In genomic region chr7:145239145-145239544, GRCm38 (mm10) we compare ENCODE assay signal across 13 mouse cellular contexts. TPM values are rescaled to one million over a fixed set of nuclear protein-coding genes. Genes with fewer than 3 reads are reported as not detected.
DNase-seq lines count a peak whose midpoint lies in the region; ATAC-seq and TF ChIP-seq lines count a peak whose summit lies in the region.
"Had no signal": no experiment of that assay in that cellular context is flagged by ENCODE, and none has a peak within 500 bp of the region (broad histone marks: within the 10 kb centered on the region; RNA-seq: fewer than 3 reads in every experiment).

No protein-coding gene starts in this region.

- peak; percentile 36 for DNase-seq in cerebellum, adult 11 months
- DNase-seq in gonadal fat pad, adult 2 months (ENCODE audit: low read depth): peak; percentile 76
- no peak for DNase-seq in limb, embryonic 14.5 days (ENCODE audit: low spot score)
- DNase-seq in forebrain, postnatal 0 days: no peak
- DNase-seq in left cerebral cortex, adult 9 months (ENCODE audit: low spot score in 2 of 2): no peak
- DNase-seq: gastrocnemius, postnatal 10 days; spleen, adult 18-20 months had no signal

- no peak overlapping the region for H3K9ac ChIP-seq in hindbrain, embryonic 16.5 days (ENCODE audit: low read depth, low read length)
- no peak overlapping the region for H3K9ac ChIP-seq in hindbrain, embryonic 13.5 days
- 0 out of 2 replicates have a peak overlapping the region, but pooled peaks have one; percentile 4 for H3K9ac ChIP-seq in limb, embryonic 14.5 days (ENCODE audit: low read depth, low read length, severe bottlenecking)
- no peak overlapping the region for H3K9ac ChIP-seq in forebrain, postnatal 0 days

- H3K4me3 ChIP-seq in hindbrain, embryonic 16.5 days (ENCODE audit: low read length): no peak overlapping the region
- H3K4me3 ChIP-seq in hindbrain, embryonic 13.5 days: no peak overlapping the region
- H3K4me3 ChIP-seq in limb, embryonic 14.5 days (replicated peaks; ENCODE audit: low read length): no peak overlapping the region
- H3K4me3 ChIP-seq in forebrain, postnatal 0 days (ENCODE audit: low read depth, low read length): no peak overlapping the region

- H3K9me3 ChIP-seq in hindbrain, embryonic 16.5 days (ENCODE audit: control insufficient read depth, low read length): no peaks in the 10 kb centered on the region
- no peaks in the 10 kb centered on the region for H3K9me3 ChIP-seq in hindbrain, embryonic 13.5 days
- H3K9me3 ChIP-seq in limb, embryonic 14.5 days (ENCODE audit: control insufficient read depth, low read length): no peaks in the 10 kb centered on the region
- no peaks in the 10 kb centered on the region for H3K9me3 ChIP-seq in forebrain, postnatal 0 days (ENCODE audit: low read length)
- H3K9me3 ChIP-seq: G1E had no signal

- H3K27ac ChIP-seq in hindbrain, embryonic 16.5 days (ENCODE audit: low read depth, low read length): no peak overlapping the region
- no peak overlapping the region for H3K27ac ChIP-seq in hindbrain, embryonic 13.5 days
- no peak overlapping the region for H3K27ac ChIP-seq in limb, embryonic 14.5 days (replicated peaks; ENCODE audit: low read depth, low read length)
- no peak overlapping the region for H3K27ac ChIP-seq in forebrain, postnatal 0 days (ENCODE audit: low read depth, low read length)

- 46% methylated on average over 6 of the region's 6 CpGs for WGBS in hindbrain, embryonic 16.5 days
- WGBS in hindbrain, embryonic 13.5 days: 55% methylated on average over 6 of the region's 6 CpGs
- 54% methylated on average over 6 of the region's 6 CpGs for WGBS in limb, embryonic 14.5 days
- 56% methylated on average over 6 of the region's 6 CpGs for WGBS in forebrain, postnatal 0 days

- H3K4me1 ChIP-seq in hindbrain, embryonic 16.5 days (ENCODE audit: control insufficient read depth, insufficient read depth, low read depth, low read length): no peaks in the 10 kb centered on the region
- peaks cover 18% of the 10 kb centered on the region; the same call in 1 of the 2 replicates for H3K4me1 ChIP-seq in hindbrain, embryonic 13.5 days (replicated peaks)
- H3K4me1 ChIP-seq in limb, embryonic 14.5 days (ENCODE audit: control insufficient read depth, insufficient read depth, low read length): peaks cover 9% of the 10 kb centered on the region
- H3K4me1 ChIP-seq in forebrain, postnatal 0 days (ENCODE audit: insufficient read depth): no peaks in the 10 kb centered on the region

- H3K27me3 ChIP-seq in hindbrain, embryonic 16.5 days (replicated peaks; ENCODE audit: control insufficient read depth, insufficient read depth, low read length): no peaks in the 10 kb centered on the region
- H3K27me3 ChIP-seq in hindbrain, embryonic 13.5 days: peaks cover 13% of the 10 kb centered on the region; the same call in 1 of the 2 replicates
- no peaks in the 10 kb centered on the region for H3K27me3 ChIP-seq in limb, embryonic 14.5 days (ENCODE audit: control insufficient read depth, insufficient read depth, low read length)
- H3K27me3 ChIP-seq in forebrain, postnatal 0 days (ENCODE audit: insufficient read depth, low read length): no peaks in the 10 kb centered on the region

- ATAC-seq in cerebellum, adult (ENCODE audit: insufficient number of reproducible peaks, low FRiP score, low TSS enrichment): no peak
- ATAC-seq in hindbrain, embryonic 16.5 days: peak; percentile 40; the same call in 1 of the 2 replicates
- no peak for ATAC-seq in hindbrain, embryonic 13.5 days (ENCODE audit: low FRiP score)
- no peak for ATAC-seq in limb, embryonic 14.5 days (ENCODE audit: low FRiP score, low read depth)
- no peak for ATAC-seq in forebrain, postnatal 0 days
- ATAC-seq: inflammation-experienced regulatory T-cells, adult 6 months had no signal

- no peaks in the 10 kb centered on the region for H3K36me3 ChIP-seq in hindbrain, embryonic 16.5 days (ENCODE audit: control insufficient read depth, insufficient read depth, low read length)
- H3K36me3 ChIP-seq in hindbrain, embryonic 13.5 days: no peaks in the 10 kb centered on the region
- no peaks in the 10 kb centered on the region for H3K36me3 ChIP-seq in limb, embryonic 14.5 days (ENCODE audit: control insufficient read depth, insufficient read depth, low read length)
- no peaks in the 10 kb centered on the region for H3K36me3 ChIP-seq in forebrain, postnatal 0 days (ENCODE audit: insufficient read depth)
- H3K36me3 ChIP-seq: G1E had no signal

- H3K4me2 ChIP-seq in hindbrain, embryonic 16.5 days (ENCODE audit: low read length): no peak overlapping the region
- no peak overlapping the region for H3K4me2 ChIP-seq in hindbrain, embryonic 13.5 days
- H3K4me2 ChIP-seq in limb, embryonic 14.5 days (replicated peaks; ENCODE audit: low read depth, low read length, severe bottlenecking): no peak overlapping the region
- no peak overlapping the region for H3K4me2 ChIP-seq in forebrain, postnatal 0 days (ENCODE audit: low read depth)

- no peak for TF ChIP-seq CTCF in forebrain, postnatal 0 days (IDR thresholded peaks at IDR 0.05; ENCODE audit: low read depth)

- no peak for TF ChIP-seq POLR2A in limb, embryonic 14.5 days (IDR thresholded peaks at IDR 0.05; ENCODE audit: borderline replicate concordance, extremely low read depth, insufficient read depth, insufficient read length)

RNA-seq across cellular contexts. Expression of gene 1810010D01Rik, which starts 31.2 kb away (rescaled TPM):
- not detected in 2 replicates for polyA plus RNA-seq in hindbrain, embryonic 16.5 days (2015; fragmentation: Nextera tagmentation; extraction: Ambion mirVana)
- 0.38 TPM in 1 of 2 replicates, not detected in the other for polyA plus RNA-seq in hindbrain, embryonic 13.5 days (2015; fragmentation: Nextera tagmentation; extraction: Ambion mirVana)
- polyA plus RNA-seq in gonadal fat pad, adult 2 months (2012; rRNA removed): 0.38 and 0.72 TPM in 2 replicates
- polyA plus RNA-seq in limb, embryonic 14.5 days (2012; rRNA removed): 2.8 and 3.7 TPM in 2 replicates
- 0.33 and 0.61 TPM in 2 replicates for polyA plus RNA-seq in limb, embryonic 14.5 days (2014; fragmentation: Nextera tagmentation; extraction: Ambion mirVana)
- 0.31 and 1.00 TPM in 2 replicates for total RNA-seq in forebrain, postnatal 0 days (2014; rRNA removed)
- polyA plus RNA-seq in forebrain, postnatal 0 days (2015; fragmentation: Nextera tagmentation; extraction: Ambion mirVana): 0.25 TPM in 1 of 2 replicates, not detected in the other
- total RNA-seq: G1E; midbrain, postnatal 0 days had no signal
- polyA plus RNA-seq: G1E; inflammation-experienced regulatory T-cells, adult 6 months; midbrain, postnatal 0 days had no signal

RNA-seq across cellular contexts. Expression of gene Tpcn2, which starts 44.7 kb away (rescaled TPM):
- polyA plus RNA-seq in hindbrain, embryonic 16.5 days (2015; fragmentation: Nextera tagmentation; extraction: Ambion mirVana): 2.8 and 3.3 TPM in 2 replicates
- polyA plus RNA-seq in hindbrain, embryonic 13.5 days (2015; fragmentation: Nextera tagmentation; extraction: Ambion mirVana): 3.3 TPM in 2 replicates
- 15.9 and 23.1 TPM in 2 replicates for polyA plus RNA-seq in gonadal fat pad, adult 2 months (2012; rRNA removed)
- polyA plus RNA-seq in limb, embryonic 14.5 days (2012; rRNA removed): 44.0 and 59.1 TPM in 2 replicates
- 4.7 and 5.1 TPM in 2 replicates for polyA plus RNA-seq in limb, embryonic 14.5 days (2014; fragmentation: Nextera tagmentation; extraction: Ambion mirVana)
- total RNA-seq in forebrain, postnatal 0 days (2014; rRNA removed): 2.5 and 2.9 TPM in 2 replicates
- 1.2 and 1.3 TPM in 2 replicates for polyA plus RNA-seq in forebrain, postnatal 0 days (2015; fragmentation: Nextera tagmentation; extraction: Ambion mirVana)

Comparison
In these comparisons a context has a peak if more than half of its experiments do, and no peak if none do; other contexts are left out.
1. DNase-seq: peak in cerebellum, adult 11 months (single experiment) and gonadal fat pad, adult 2 months (single experiment); none in limb, embryonic 14.5 days (single experiment), forebrain, postnatal 0 days (single experiment) and left cerebral cortex, adult 9 months (0 of 2).